Mouse (Mus musculus) Muller cell, postnatal 12 days (primary cell): ENCODE measurements at regions not wholly inside any gene's neighbourhood (a gene's known extent, or its start where the extent isn't known, plus 50 kb on each side); places are given as distances from the start of the nearest gene placed in this dataset.
"Not testable (repeated sequence)": the region's sequence is repeated elsewhere in the genome, so short reads cannot be mapped to it uniquely, and the experiment has no call there.

Source experiments
- DNase-seq: peaks from one replicate; pipeline ENCODE4 v3.0.0-alpha.2; 2015; ENCODE audit errors: inconsistent ontology term

DNA sequence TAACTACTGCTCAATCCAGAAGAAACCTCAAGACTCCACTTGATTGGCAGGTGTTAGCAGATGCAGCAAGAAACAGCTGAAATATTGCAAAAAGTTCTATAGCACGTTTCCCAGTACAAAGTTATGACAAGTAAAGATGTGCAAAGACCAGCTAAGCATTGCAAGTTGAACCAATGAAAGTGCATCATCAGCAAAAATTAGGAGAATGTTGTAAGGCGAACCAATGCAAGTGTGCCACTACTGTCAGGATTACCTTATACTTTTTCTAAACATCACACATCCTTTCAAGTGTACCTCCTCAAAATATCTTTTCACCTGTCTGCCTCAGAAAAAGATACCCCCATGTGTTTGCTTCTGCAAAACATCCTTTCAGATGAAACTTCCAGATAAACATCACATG lies 244.7 kb downstream of the Slco6d1 start:
- DNase-seq, result no peak

DNA sequence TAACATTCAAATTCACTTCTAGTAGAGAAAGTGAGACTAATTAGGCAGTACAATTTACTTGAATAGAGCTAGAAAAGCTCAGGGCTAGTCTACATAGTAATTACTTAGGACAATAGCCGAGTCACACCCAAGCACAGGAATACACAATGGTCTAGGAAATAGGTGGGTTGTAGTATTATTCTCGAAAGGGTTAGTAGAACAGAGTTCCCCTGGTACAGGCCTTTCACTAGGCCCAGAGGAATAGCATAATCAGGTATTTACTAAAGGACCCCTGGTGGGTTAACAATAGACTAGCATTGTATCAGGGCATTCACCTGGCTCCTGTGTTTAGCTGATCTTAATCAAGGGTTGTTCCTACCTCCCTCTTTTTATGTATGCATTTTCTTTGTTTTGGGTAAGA lies 246.5 kb downstream of the Slco6d1 start:
- not testable (repeated sequence) for DNase-seq

DNA sequence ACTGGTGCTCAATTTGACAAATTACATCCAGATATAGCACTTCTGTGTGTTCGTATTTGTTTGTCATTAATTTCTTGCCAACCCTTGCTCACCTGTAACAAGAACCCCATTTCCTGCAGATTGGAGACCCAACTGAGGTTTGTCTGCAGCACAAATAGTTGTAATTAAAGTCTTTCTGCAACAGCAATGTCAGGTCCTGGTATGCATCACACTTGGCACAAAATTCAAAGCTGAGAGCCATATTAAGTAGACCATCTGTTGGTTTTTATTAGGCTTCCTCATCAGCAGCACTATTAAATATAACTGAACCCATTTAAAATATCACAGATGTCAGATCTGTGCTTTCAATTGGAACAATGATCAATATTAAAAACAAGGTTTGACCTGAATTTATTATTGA lies 247.0 kb downstream of the Slco6d1 start:
- no peak for DNase-seq

DNA sequence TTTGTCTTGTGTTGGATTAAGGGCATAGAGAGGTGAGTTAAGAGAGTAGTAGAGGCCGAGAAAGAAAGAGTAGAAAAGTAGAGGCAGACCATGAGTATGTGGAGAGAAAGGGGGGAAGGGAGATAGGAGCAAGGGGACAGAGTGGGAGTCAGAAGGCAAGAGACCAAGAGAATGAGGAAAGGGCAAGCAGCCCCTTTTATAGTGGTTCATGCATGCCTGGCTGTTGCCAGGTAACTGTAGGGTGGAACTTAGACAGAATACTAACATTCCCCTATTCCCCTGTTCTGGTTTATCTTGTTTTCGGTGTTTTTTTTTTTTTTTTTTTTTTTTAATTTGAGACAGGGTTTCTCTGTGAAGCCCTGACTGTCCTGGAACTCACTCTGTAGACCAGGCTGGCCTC lies 247.7 kb downstream of the Slco6d1 start:
- no peak for DNase-seq

DNA sequence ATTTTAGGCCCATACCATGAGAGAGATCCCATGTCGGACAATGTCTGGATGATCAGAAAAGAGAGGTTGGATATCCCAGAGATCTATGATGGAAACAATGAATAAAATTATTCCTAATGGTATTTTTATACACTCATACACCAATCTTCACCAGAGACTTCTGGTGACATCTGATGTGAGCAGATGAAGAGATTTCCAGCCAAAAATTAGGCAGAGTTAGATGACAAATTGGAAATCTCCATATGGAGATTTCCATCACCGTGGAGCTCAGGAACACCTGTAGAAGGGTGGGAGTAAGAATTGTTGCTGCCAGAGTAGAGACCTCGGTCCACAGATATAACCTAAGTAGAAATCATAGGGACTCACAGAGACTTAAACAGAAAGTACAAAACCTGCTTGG lies 257.8 kb downstream of the Slco6d1 start:
- DNase-seq, result no peak

DNA sequence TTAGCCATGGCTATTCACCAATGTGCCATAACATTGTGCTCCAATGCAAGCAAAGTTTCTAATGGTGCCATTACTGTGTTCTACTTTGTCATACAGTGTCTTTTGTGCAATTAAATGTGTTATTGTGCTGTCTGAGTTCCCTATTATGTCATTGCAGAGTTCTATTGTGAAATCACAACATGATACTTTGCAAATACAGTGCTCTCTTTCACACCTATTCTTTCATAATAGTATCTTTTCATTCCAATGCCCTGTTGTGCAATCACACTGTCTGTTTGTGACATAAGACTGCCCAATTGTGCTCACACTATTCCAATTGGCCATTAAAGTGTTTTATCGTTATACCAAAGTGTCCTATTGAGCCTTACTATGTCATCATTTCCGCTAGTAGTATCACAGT lies 292.9 kb downstream of the Slco6d1 start:
- DNase-seq, result no peak

DNA sequence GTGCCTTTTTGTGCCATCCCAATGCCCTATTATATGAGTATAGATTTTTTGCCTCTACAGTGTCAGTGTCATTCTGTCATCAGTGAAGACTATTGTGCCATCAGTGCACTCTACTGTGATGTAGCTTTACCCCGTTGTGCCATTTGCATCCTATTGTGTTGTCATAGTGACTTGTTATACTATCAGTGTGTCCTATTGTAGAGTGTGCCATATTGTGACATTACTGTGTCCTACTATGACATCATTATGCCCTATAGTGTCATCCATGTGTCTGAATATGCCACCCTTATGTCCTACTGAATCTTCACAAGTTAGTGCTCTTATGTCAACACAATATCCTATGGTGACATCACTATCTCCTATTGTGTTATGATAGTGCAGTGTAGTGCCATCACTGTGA lies 293.4 kb downstream of the Slco6d1 start:
- no peak for DNase-seq

DNA sequence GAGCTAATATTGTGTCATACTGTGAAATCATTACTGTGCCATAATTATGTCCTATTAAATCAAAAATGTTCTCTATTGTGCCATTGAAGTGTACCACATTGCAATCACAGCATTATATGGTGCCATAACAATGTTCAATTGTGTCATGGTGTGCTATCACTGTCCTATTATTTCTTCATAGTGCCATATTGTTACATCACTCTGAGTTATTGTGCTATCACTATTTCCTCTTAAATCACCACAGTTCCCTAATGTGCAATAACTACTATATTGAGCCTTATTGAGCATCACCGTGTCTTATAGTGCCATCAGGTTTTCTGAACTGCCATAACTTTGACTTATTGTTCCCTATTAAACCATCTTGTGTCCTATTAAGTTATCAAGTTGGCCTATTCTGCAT lies 299.7 kb downstream of the Slco6d1 start:
- no peak for DNase-seq

DNA sequence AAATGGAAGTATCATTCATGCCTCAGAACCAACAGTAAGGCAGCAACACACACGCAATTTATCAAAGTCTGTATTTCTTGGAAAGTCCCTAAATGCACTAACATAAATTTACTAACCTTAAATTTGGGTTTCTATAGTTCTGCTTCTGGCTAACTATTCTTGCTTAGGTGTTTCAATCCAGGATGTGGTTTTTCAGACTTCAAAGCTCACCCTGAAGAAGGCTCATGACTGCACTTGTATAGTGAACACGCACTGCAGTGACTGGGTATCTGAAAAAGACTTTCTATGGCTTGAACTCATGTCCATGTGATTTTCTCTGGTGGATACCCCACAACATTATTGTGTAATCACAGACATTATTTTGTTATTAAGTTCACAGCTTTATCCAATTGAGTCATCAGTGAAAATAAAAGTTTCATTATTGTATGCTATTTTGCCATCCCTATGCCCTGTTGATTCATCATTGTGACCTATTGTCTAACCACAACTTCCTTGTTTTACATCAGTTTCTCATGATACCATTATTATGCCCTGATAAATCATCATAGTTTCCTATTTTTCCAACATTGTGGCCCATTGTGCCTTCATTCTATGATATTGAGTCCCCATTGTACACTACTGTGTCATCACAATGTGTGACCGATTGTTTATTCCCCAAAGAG lies 306.6 kb downstream of the Slco6d1 start:
- DNase-seq, result peak; percentile 22

DNA sequence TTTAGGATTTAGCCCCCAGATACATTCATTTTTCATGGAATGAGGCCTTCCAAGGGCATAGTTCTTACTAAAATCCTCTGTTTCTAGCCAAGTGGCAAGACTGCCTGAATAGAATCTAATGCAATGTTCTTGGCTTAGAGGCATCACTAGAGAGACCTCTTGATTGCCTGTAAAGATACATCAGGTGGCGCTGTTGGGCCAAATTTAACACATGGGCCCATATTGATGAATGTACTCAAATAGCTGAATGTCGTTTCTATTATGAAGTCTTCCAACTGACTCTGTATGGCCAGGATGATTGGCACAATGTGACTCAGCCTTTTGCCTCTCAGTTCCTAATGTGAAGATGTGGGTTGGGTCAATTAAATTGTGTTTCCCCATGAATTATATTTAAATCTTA lies 328.0 kb downstream of the Slco6d1 start:
- DNase-seq, result peak; percentile 26

DNA sequence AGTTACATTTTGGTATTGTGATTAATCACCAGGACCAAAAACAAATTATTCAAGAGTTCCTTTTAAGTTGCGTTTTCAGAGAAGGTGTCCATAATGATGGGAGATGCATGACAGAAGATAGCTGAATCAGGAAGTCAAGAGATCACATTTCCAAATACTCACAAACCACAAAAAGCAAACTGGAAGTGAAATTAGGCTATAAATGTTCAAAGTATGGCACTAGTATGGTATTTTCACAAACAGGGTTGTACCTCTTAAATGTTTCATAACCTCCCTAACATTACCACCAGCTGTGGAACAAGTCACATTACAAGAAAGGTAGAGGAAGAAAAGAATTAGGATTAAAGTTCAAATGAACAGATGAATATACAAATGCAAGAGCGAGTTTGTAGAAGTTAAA lies 367.6 kb downstream of the Slco6d1 start:
- no peak for DNase-seq

DNA sequence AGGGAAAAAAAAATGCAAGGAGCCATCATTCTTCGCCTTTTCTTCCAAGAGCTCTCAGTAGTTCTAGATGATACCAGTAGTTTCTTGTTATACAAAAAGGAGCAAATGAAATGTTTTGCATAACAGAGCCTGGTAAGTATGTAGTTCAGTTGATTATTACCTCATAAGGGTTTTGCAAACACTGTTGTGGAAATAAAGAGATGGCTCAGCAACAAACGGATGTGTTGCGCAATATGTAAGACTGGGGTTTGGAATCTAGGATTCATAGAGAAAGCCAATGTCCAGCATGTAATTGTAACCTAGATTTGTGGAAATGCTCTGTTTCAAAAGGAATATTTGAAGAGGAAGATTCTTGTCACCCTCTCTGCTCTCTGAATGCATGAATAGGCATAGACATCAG lies 372.4 kb downstream of the Slco6d1 start:
- no peak for DNase-seq

DNA sequence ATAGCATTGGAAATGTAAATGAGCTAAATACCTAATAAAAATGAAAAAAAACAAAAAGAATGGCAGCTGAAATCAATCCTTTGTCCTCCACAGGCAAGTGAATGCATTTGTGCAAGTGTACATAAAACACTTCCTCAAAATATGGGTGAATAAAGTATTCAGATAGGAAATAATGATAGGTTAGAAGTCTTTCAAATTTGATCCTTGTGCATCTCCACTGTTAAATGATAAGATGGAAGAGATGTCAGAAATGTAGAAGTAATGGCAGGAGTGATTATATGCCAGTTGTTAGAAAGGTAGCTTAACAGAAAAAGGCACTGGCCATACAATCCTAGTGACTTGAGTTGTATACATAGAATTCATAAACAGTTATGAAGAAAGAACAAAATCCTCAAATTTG lies 391.6 kb downstream of the Slco6d1 start:
- DNase-seq, result no peak

DNA sequence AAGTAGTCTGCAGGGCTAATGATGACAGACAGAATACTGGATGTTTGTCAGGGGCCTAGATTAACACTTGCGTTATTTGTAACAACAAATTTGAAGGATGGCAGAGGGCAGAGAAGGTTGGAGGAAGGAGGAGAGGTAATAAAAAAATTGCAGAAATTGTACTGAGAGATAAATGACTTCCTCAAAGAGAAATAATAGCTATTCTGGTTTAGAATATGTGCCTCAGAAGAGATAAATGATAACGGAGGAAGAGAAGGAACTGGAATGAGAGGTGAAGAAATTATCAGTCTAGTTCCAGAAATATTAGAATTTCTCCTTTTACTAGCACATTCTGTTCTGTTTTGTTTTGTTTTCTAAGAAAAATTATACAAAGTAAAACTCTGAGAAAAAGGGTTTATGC lies 393.1 kb downstream of the Slco6d1 start:
- no peak for DNase-seq

DNA sequence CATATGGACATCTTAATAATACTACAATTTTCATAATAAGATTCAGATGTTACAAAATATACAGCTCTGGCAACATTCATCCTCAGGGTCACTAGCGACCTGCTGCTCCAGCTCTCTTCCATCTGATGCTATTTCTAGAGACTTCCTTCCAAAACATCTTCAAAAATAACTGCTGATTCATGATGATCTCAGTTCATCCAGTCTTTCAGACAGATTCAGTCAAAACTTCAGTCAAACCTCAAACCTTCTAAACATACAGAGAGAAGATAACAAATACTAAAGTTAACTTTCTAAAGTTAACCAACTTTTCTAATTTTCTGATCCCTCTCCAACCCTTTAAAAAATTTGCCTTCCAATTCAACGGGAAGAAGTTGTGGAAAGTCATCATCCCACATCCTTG lies 397.2 kb downstream of the Slco6d1 start:
- no peak for DNase-seq

DNA sequence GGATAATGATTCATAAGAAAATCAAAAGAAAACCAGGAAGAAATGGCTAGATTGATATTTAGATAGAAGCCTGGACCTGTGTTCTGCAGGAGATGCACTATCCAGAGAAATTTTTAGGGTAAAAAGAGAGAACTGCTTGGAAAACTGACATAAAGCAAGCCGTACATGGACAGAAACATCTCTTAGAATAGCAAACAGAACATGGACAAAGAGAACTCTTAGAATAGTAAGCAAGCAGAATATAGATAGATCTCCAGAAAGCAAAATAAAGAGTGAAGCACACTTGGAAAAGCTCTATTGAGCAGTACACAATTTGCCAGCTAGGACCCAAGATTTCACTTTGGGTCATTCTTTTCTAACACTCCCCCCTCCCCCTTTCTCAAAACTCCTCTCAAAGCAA lies 439.3 kb downstream of the Slco6d1 start:
- no peak for DNase-seq

DNA sequence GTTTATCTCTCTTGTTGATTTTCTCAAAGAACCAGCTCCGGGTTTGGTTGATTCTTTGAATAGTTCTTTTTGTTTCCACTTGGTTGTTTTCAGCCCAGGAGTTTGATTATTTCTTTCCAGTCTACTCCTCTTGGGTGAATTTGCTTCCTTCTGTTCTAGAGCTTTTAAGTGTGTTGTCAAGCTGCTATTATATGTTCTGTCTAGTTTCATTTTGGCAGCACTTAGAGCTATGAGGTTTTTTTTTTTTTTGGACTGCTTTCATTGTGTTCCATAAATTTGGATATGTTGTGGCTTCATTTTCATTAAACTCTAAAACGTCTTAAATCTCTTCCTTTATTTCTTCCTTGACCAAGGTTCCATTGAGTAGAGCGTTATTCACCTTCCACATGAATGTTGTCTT lies 485.3 kb downstream of the Slco6d1 start:
- no peak for DNase-seq

DNA sequence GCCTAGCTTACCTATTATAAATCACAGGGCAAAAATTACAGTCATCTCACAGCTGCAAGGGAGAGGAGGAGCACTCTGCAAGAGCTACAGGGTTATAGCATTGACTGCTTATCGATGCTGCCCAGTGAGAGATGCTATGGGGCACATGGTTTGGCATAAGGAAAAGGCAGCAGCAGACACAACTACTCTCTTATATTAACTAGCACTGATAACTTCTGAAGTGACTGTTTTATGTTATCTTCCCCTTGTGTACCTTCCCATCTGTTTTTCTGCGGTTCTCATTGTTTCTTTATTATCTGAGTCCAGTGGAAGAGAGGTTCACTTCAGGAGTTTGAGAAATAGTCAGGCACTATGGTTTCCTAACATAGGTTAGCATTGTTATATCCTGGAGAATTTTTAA lies 502.1 kb downstream of the Slco6d1 start:
- DNase-seq, result no peak

DNA sequence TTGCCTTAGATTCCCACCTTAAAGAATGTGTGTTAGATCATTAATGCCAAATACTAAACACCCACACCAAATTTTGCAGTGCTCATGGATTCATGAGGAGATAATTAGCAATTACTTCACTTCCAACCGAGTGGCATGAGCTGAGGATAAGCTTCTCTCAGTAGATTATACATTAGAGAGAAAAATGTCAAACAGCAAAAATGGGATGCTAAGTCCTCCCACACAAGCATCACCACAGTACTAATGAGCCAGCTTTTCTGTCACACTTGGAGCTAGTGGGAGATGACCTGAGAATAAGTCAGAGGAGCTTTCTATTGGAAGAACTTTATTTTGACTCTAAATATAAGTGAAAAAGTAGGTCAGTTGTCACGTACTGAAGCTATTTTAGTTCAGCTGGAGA lies 504.0 kb downstream of the Slco6d1 start:
- DNase-seq, result peak; percentile 59

DNA sequence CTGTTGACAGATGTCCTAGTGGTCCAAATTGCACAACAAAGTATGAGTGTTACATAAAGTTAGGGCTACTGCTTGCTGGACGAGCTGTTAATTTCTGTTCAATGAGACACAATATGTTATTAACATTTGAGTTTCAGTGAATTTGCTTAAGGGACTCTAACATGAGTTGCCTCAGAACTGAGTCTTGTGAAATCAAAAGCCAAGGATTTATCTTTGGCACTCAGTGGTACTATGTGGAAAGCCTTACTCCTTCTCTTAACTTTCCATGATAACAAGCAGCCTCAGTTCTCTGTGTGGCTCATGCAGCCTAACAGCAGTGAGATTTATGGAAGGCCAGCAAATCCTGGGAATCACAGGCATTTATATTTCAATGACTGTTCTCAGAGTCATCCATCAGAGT lies 510.0 kb downstream of the Slco6d1 start:
- DNase-seq, result no peak

DNA sequence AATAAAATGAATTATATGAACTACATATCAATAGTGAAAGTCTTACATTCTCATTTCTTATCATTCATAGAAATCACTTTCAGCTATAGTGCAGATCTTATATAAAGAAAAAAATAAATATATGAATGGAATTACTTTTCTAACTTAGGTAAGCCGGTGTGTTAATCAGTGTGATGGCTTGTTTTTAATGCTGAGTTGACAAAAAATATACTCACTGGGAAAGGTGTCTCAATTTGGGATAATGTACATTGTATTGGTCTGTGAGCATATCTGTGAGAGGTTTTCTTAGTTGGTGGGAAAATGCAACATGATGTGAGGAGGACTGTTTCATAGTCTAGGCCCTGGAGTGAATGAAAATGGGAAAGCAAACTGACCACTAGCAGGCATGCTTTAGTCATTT lies 511.3 kb downstream of the Slco6d1 start:
- DNase-seq, result no peak

DNA sequence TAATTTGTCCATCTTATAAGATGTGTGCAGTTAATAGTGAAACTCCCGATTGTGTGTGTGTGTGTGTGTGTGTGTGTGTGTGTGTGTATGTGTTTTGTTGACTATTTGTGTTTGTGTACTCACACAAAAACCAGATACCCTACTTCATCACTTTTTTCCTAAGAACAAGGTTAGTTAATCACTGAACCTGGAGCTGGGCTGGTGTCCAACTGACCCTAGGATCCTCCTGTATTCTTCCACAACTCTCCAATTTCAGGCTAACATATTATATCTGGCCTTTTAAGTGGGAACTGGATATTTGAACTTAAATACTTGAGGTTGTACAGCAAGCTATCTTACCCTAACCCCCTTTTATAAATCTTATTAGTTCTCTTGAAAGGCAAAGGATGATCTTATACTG lies 556.8 kb downstream of the Slco6d1 start:
- no peak for DNase-seq
